Mouse (Mus musculus) neural tube, embryonic 13.5 days (tissue): Measurements from ENCODE around the gene Gm49601. TPM values are rescaled to one million over a fixed set of nuclear protein-coding genes. Genes with fewer than 3 reads are reported as not detected.
A peak's percentile ranks its signal among the peaks of the same experiment; 100 is the strongest.

Source experiments
- ATAC-seq: fragments of 200-750 bp; cut with Nextera tagmentation; 2 replicates; pipeline ENCODE4 v1.8.0; 2017; ENCODE audit warnings: low read depth, mild to moderate bottlenecking, moderate TSS enrichment, moderate library complexity
- H3K27ac ChIP-seq: fragments of 300-500 bp; sonication (generic); replicated peaks from 2 replicates; pipeline ENCODE4 v1.5.1; 2015; ENCODE audit warnings: moderate library complexity, mild to moderate bottlenecking, inconsistent platforms
- H3K27me3 ChIP-seq: fragments of 300-500 bp; sonication (generic); 2 replicates; pipeline ENCODE4 v1.6.1; 2015; ENCODE audit warnings: mild to moderate bottlenecking, inconsistent platforms
- H3K36me3 ChIP-seq: fragments of 300-500 bp; sonication (generic); 2 replicates; pipeline ENCODE4 v1.6.1; 2015; ENCODE audit warnings: mild to moderate bottlenecking, inconsistent platforms
- H3K4me1 ChIP-seq: fragments of 300-500 bp; sonication (generic); replicated peaks from 2 replicates; pipeline ENCODE4 v1.6.1; 2015; ENCODE audit warnings: inconsistent platforms
- H3K4me2 ChIP-seq: fragments of 300-500 bp; sonication (generic); 2 replicates; pipeline ENCODE4 v1.6.1; 2015; ENCODE audit warnings: inconsistent platforms, mild to moderate bottlenecking, moderate library complexity
- H3K4me3 ChIP-seq: fragments of 300-500 bp; sonication (generic); 2 replicates; pipeline ENCODE4 v1.5.1; 2015; ENCODE audit warnings: mild to moderate bottlenecking, inconsistent platforms
- H3K9ac ChIP-seq: fragments of 300-500 bp; sonication (generic); 2 replicates; pipeline ENCODE4 v1.6.1; 2015; ENCODE audit warnings: moderate library complexity, mild to moderate bottlenecking, inconsistent platforms
- H3K9me3 ChIP-seq: fragments of 300-500 bp; sonication (generic); 2 replicates; pipeline ENCODE4 v1.6.1; 2016; ENCODE audit warnings: inconsistent platforms
- WGBS: fragments of 180-500 bp; shearing (Covaris S2); methylation state at CpG from one replicate; pipeline ENCODE4 v1.1.7; 2015; 5-methylcytosine and 5-hydroxymethylcytosine counted together
- polyA plus RNA-seq: library from polyadenylated mRNA; unstranded; fragments of >200 nt; fragmentation: Nextera tagmentation; extraction: Ambion mirVana; gene quantifications from 2 replicates; pipeline ENCODE4 v1.2.1, GENCODE M21; 2015

The Gm49601 gene
- polyA plus RNA-seq, 1 experiment from 2014 or later: 19.2 TPM

DNA sequence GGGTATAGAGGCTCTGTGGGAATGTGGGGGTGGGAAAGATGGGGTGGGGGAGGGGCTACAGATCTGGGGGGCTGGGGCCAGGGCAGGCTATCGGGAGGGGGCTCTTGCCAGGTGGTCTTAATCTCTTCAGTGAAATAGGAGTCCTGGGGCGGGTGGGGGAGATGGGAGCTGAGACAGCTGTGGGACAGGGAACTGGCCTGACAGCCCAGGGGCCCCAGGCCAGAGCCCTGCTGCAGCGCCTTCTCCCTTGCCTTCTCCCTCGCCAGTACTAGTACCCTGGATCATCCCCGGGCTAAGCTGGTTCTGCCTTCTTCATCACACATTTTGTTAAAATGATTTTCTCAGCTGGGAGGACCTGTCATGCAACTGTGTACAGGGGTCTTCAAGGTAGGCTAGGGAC, 30.0 kb downstream of the Gm49601 start:
- no peak overlapping the region for H3K9ac ChIP-seq
- H3K27ac ChIP-seq: no peak overlapping the region
- peaks cover 6% of the 10 kb centered on the region for H3K4me1 ChIP-seq
- 50% methylated on average over 5 of the region's 5 CpGs for WGBS
- H3K4me2 ChIP-seq: no peak overlapping the region
- H3K36me3 ChIP-seq: no peaks in the 10 kb centered on the region
- H3K4me3 ChIP-seq: no peak overlapping the region
- no peaks in the 10 kb centered on the region for H3K9me3 ChIP-seq
- peaks cover 57% of the 10 kb centered on the region for H3K27me3 ChIP-seq
- ATAC-seq: no peak

DNA sequence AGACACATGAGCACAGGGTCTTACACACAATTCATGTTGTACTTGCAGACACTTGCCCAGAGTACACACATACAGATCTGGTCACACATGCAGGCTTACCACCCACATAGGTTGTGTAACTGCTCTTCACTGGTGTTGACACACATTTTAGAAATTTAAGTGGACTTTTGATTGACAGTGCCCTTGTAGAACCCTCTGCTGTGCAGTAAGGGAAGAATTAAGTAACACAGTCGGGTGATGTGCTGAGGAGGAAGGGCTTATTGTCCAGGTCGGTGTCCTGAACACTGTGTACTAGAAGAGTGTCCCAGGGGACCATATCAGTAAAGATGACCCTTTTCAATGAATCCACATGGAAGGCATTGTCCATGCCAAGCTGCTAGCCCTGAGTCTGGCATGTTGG, 32.3 kb downstream of the Gm49601 start:
- Histone ChIP-seq H3K9ac (no peak overlapping the region), H3K9me3 (no peaks in the 10 kb centered on the region), H3K4me2 (no peak overlapping the region), H3K27ac (no peak overlapping the region), H3K27me3 (peaks cover 76% of the 10 kb centered on the region), H3K36me3 (no peaks in the 10 kb centered on the region), H3K4me3 (no peak overlapping the region), H3K4me1 (peaks cover 20% of the 10 kb centered on the region)
- no peak for ATAC-seq
- WGBS: 81% methylated on average over 2 of the region's 2 CpGs

DNA sequence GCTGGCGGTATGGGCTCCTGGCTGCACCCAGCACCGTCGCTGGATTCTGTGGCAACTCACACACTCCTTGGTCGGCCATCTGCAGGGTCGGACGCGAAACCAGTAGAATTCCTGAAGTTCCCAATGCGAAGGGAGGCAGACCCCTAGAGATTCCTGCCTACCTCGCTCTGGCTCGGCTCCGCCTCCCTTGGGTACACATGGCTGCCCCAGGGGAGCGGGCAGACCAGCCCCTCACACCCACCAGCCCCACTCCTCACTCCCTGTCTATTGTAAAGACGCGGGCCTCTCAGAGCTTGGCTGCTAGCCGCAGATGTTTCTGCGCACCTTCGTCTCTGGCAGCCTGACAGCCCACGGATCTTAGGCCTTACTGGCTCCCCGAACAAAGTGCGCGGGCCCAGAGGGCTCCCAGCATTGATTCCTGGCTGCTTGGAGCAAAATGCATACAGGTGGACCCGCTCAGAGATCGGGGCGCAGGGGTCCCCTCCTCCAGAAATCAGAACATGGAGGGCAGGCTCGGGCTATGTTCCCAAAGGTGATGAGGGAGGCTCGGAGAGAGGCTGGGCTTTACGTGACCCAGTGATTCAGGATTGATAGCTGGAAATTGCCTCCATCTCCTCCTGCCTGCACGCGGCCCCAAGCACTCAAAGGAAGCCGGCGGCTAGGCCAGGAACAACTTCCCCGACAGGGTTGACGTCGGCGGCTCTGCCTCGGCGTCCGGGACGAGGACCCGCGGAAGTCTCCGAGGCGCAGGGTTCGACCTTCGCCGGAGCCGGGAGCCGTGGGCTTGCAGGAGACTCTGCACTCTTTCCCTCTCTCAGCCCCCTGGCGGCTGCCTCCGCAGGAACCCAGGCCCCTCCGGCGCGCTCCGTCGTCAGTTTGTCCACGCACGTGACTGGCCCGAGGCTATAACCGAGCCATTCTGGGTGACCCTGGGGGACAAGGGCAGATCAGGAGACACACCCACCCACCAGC, 34.9 kb downstream of the Gm49601 start:
- no peaks in the 10 kb centered on the region for H3K36me3 ChIP-seq
- H3K9me3 ChIP-seq: no peaks in the 10 kb centered on the region
- no peak overlapping the region for H3K27ac ChIP-seq
- H3K27me3 ChIP-seq: peaks cover 93% of the 10 kb centered on the region
- under 1% methylated on average over 59 of the region's 59 CpGs for WGBS
- H3K9ac ChIP-seq: no peak overlapping the region
- H3K4me1 ChIP-seq: peaks cover 41% of the 10 kb centered on the region
- ATAC-seq: no peak
- peak overlapping the region; percentile 22 for H3K4me3 ChIP-seq
- H3K4me2 ChIP-seq: peak overlapping the region; percentile 40

DNA sequence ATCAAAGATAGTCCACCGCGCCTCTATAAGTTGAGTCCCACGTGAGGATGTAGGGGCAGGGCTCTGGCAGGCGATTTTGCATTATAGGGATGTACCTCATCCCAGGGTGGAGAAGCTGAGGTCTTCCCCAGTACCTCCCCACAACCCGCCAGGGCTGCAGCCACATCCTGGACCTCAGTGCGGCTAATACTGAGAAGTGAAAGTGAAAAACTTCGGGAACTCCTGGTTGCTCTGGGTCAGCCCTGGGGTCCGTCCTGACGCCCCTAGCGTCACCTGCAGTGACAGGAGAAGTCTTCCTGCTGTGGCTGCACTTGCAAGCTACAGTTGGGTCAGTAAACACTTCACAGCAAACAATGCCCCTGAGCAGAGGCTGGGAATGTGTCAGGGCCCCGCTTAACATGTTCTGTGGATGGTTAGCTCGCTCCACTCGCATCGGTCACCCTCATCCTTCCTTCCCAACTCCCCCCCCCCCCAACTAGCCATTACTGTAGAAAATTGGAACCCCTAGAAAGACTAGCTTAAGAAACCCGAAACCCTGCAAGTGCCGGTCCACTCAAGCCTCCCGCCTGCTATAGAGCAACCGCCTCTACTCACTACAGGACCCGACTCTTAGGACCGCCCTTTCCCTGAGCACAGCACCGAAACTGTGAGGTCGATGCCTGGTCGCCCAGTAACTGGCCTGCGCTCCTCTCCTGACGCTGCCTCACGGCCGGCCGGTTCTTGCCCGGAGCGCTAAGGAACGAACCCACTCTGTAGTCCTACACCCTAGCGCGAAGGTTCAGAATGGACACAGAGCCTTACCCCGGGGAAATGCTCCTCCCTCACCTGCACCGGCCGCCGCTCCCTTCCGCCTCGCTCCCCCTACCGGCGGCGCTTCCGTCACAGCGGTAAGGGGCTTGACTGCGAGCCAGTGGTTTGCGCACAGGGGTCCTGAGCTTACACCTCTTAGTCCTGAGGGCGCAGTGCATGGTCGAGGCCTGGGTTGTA, 36.1 kb downstream of the Gm49601 start, which contains the start of gene Tbx1:
Tbx1 (minus strand) TSS at position 868 of the 987 bp plus-strand sequence.
- 2% methylated on average over 48 of the region's 48 CpGs for WGBS
- H3K9me3 ChIP-seq: no peaks in the 10 kb centered on the region
- peak; percentile 17; the same call in 1 of the 2 replicates for ATAC-seq
- no peak within 1 kb of the TSS for H3K27ac ChIP-seq
- peak within 1 kb of the TSS; percentile 46 for H3K4me2 ChIP-seq
- H3K4me1 ChIP-seq: peaks cover 50% of the 10 kb centered on the region
- 0 out of 2 replicates have a peak within 1 kb of the TSS, but pooled peaks have one; percentile 9 for H3K9ac ChIP-seq
- peaks cover 96% of the 10 kb centered on the region for H3K27me3 ChIP-seq
- H3K36me3 ChIP-seq: no peaks in the 10 kb centered on the region
- H3K4me3 ChIP-seq: peak within 1 kb of the TSS; percentile 22

DNA sequence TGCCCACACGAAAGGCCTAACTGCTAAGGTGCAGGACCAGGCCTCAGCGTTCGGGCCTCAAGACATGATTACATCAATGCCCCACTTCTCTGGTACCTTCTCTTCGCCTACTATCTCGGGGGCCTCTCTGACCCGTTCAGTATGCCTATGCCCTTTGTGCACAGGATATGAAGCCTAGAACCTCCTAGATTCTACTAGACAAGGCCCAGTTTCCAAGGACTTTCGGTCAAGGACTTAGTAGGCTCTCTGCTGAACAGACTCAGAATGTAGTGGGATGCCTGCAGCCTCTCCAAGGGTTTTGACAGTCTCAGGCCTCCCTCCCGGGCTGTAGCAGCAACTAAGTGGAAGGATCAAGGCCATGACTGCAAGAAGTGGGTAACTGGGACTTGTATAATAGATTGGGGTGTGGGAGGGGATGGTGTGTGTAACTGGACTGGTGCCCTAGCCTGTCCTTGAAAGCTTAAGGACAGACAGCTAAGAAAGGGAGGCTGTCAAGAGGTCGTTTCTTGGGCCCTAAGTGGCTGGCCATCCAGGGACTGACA, 37.1 kb downstream of the Gm49601 start:
- H3K9ac ChIP-seq: no peak overlapping the region
- H3K36me3 ChIP-seq: no peaks in the 10 kb centered on the region
- H3K9me3 ChIP-seq: no peaks in the 10 kb centered on the region
- H3K4me1 ChIP-seq: peaks cover 50% of the 10 kb centered on the region
- 11% methylated on average over 9 of the region's 9 CpGs for WGBS
- no peak overlapping the region for H3K4me2 ChIP-seq
- H3K4me3 ChIP-seq: no peak overlapping the region
- ATAC-seq: no peak
- H3K27me3 ChIP-seq: peaks cover 97% of the 10 kb centered on the region
- no peak overlapping the region for H3K27ac ChIP-seq

DNA sequence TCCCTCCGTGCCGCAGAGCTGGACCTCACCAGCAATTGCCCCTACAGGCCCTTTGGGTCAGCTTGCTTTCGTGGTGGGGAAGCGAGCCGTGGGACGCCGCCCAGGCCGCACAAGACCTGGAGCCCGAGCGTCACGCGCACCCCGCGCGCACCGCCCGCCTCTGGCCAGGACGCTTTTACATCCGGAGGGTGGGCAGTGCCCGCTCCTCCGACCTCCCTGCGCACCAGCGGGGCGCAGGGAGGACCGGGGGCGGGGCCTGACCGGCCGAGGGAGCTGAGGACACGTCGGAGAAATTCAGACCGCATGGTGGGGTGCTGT, 37.5 kb downstream of the Gm49601 start:
- peaks cover 97% of the 10 kb centered on the region for H3K27me3 ChIP-seq
- no peak for ATAC-seq
- no peak overlapping the region for H3K9ac ChIP-seq
- H3K4me1 ChIP-seq: peaks cover 50% of the 10 kb centered on the region
- no peak overlapping the region for H3K27ac ChIP-seq
- H3K9me3 ChIP-seq: no peaks in the 10 kb centered on the region
- peak overlapping the region; percentile 35 for H3K4me2 ChIP-seq
- 3% methylated on average over 31 of the region's 31 CpGs for WGBS
- H3K36me3 ChIP-seq: no peaks in the 10 kb centered on the region
- H3K4me3 ChIP-seq: peak overlapping the region; percentile 36; the same call in 1 of the 2 replicates

DNA sequence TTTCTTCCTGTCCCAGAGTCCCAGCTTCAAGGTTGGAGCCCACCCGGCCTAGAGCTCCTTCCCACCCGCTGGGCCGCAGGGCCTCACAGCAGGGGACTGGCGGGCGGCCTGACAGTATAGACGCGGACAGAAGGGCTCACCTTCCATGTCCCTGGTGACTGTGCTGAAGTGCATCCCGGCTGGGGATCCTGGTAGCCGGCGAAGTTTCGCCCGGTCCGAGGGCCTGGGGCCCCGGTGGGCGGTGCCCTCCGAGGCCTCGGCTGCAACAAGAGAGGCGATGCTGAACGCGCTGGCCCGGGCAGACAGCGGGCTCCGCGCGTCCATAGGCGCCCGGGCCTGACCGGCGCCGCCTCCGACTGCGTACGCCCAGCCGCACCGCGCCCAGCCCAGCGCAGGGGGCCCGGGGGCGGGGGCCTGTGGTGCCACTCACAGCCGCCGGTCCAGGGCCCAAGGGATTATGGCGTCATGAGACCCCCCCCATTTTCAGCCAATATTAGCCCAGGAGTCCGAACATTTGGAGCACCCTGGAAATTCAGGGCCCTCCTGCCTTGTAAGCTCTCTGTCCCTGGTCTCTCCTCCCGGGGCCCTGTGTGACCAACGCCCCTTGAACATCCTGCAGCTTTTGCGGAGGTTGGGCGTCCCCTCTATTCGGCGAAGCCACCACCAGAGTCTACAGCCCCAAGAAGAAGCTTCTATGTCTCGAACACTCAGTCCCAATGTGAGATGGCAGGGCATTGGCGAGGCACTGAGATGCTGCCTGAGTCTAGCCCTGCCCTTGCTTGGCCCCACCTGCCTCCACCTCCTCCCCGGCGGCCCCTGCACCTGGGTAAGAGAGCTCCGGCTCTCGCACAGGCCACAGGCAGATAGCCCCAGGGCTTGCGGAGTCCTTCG, 38.1 kb downstream of the Gm49601 start:
- Histone ChIP-seq H3K27me3 (peaks cover 97% of the 10 kb centered on the region), H3K27ac (no peak overlapping the region), H3K4me3 (peak overlapping the region; percentile 36), H3K9me3 (no peaks in the 10 kb centered on the region), H3K9ac (no peak overlapping the region), H3K36me3 (no peaks in the 10 kb centered on the region), H3K4me1 (peaks cover 50% of the 10 kb centered on the region), H3K4me2 (peak overlapping the region; percentile 35)
- WGBS: under 1% methylated on average over 57 of the region's 57 CpGs
- ATAC-seq: no peak

DNA sequence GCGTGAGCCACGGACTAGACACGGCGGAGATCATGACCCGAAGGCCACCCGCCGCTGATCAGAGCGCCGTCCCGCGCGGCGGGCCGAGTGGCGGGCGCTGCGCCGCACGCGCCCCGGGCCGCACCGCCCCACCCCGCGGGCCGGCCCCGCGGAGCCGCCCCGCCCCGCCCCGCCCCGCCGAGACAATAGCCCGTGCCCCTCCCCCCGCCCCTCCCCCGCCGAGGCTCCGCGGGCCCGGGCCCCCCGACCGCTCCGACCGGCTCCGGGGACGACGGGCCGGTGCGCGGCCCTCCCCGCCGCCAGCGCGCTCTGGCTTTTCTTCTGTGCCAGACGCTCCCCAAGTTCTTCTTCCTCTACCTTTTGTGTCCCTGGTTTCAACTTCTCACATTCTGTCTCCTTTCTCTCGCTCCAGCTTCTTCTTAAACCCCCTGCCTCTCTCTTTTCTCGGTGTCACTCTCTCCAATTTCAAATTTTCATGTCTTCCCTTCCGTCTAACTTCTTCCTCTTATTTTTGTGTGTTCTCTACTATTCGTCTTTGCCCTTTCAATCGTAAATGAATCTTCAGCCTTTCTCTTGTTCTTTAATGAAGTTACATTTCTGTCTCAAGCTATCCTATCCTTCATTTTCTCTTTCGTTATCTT, 39.2 kb downstream of the Gm49601 start:
- peak overlapping the region; percentile 36 for H3K4me3 ChIP-seq
- H3K27me3 ChIP-seq: peaks cover 100% of the 10 kb centered on the region
- peak overlapping the region; percentile 60; the same call in 1 of the 2 replicates for H3K9ac ChIP-seq
- no peak overlapping the region for H3K27ac ChIP-seq
- 1% methylated on average over 34 of the region's 62 CpGs for WGBS
- no peaks in the 10 kb centered on the region for H3K36me3 ChIP-seq
- H3K4me1 ChIP-seq: peaks cover 55% of the 10 kb centered on the region
- peak overlapping the region; percentile 55 for H3K4me2 ChIP-seq
- no peak for ATAC-seq
- H3K9me3 ChIP-seq: no peaks in the 10 kb centered on the region

DNA sequence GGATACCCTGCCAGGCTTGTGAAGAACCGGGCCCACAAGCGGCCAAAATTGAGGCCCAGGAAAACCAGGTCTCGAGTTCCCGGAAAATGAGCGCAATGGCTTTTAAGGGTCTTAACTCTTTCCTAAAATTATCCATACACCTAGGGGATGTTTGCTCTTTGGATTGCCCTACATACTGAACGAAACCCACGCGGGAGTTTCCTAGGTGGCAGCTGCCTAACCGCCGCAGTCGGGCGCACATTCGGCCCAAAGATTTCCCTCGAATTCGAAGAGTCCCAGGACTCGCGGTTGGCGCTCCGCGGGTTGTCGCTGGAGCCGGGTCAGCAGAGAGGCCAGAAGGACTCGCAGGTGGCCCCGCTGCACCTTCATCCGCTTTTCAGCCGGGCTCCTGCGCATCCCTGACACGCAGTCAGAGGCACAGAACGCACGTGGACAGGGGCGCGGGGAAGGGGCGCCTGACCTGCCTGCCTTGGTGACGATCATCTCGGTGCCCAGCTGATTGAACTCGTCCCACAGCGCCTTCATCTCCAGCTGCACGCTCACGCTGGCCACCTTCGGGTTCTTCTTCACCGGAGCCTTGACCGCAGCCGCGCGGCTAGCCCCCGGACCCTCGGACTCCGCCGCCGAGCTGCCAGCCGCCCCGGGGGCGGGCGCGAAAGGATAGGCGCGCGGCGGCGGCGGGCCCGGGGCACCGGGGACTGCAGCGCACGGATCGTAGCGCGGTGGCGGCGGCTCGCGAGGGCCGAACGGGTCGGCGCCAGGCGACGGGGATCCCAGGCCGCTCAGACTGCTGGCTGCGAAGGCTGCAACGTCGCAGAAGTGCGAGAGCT, 39.9 kb downstream of the Gm49601 start:
- H3K36me3 ChIP-seq: no peaks in the 10 kb centered on the region
- 1% methylated on average over 83 of the region's 83 CpGs for WGBS
- peak overlapping the region; percentile 60 for H3K9ac ChIP-seq
- no peak for ATAC-seq
- H3K4me1 ChIP-seq: peaks cover 56% of the 10 kb centered on the region
- no peak overlapping the region for H3K27ac ChIP-seq
- H3K4me3 ChIP-seq: peak overlapping the region; percentile 36
- H3K4me2 ChIP-seq: peak overlapping the region; percentile 55
- peaks cover 100% of the 10 kb centered on the region for H3K27me3 ChIP-seq
- H3K9me3 ChIP-seq: no peaks in the 10 kb centered on the region

DNA sequence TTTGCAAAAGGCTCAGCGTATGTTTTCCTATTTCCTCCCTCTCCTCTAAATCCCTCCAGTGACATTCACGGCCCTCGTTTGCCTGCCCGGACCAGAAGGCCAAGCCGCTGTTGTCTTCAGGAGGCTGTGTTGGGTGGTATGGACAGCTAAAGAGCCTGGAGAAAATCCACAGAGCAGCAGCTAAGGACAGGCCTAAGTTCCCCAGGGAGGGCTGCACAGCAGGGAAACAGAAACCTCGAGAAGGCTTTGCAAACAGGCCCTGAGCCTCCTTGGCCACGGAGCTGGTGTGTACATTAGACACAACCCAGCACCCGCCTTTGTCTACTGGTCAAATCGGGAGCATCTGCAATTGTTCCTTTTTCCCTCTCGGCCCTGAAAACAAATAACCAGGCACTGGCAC, 40.6 kb downstream of the Gm49601 start:
- Histone ChIP-seq H3K27me3 (peaks cover 100% of the 10 kb centered on the region), H3K9ac (peak overlapping the region; percentile 60; the same call in 1 of the 2 replicates), H3K9me3 (no peaks in the 10 kb centered on the region; the same call in 1 of the 2 replicates), H3K4me1 (peaks cover 53% of the 10 kb centered on the region), H3K36me3 (no peaks in the 10 kb centered on the region), H3K4me2 (peak overlapping the region; percentile 55), H3K4me3 (peak overlapping the region; percentile 36), H3K27ac (no peak overlapping the region)
- no peak for ATAC-seq
- 4% methylated on average over 10 of the region's 10 CpGs for WGBS
